Mouse (Mus musculus): ENCODE results near the gene Pknox2.
A peak's percentile ranks its signal among the peaks of the same experiment; 100 is the strongest.

Pknox2 gene

GRCm38 (mm10) chr9:37104249-37104648 is 43.0 kb downstream of the Pknox2 start:
- 0 out of 2 replicates have a peak, but pooled peaks cover 3% of the 10 kb centered on the region for H3K27me3 ChIP-seq (ENCODE audit: insufficient read depth, low read length)
- H3K4me3 ChIP-seq (replicated peaks; ENCODE audit: low read length), result no peak overlapping the region
- TF ChIP-seq NANOG (IDR thresholded peaks at IDR 0.05; ENCODE audit: borderline replicate concordance, low read length) (no peak), POU5F1 (IDR thresholded peaks at IDR 0.05; ENCODE audit: borderline replicate concordance, low read length) (no peak), CTCF (conservative IDR thresholded peaks at IDR 0.05; ENCODE audit: low read length) (no peak)
- peaks cover 74% of the 10 kb centered on the region for H3K4me1 ChIP-seq (replicated peaks; ENCODE audit: low read depth, low read length)
- no peaks in the 10 kb centered on the region for H3K36me3 ChIP-seq (ENCODE audit: insufficient read depth, low read length)
- H3K9me3 ChIP-seq (ENCODE audit: low read length), result no peaks in the 10 kb centered on the region

DNA sequence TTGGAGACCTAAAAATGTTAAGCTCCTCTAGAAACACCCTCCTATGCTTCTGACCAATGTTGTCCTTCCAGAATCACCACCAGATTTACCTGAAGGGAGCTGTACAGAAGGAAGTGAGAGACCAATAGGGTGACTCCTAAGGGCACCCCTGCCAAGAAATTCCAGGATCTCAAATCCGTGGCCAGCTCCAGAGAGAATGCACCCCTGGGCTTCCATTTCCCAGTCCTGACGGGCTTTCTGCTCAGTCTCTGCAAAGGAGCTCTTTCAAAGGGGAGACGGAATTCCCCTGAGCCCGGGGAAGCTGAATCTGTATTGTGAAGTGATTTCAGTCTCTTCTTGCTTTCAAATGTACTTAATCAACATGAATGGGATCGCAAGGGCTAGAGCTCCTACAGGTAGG is 43.4 kb downstream of the Pknox2 start:
- no peaks in the 10 kb centered on the region for H3K9me3 ChIP-seq (ENCODE audit: low read length)
- H3K27me3 ChIP-seq (ENCODE audit: insufficient read depth, low read length), result 0 out of 2 replicates have a peak, but pooled peaks cover 1% of the 10 kb centered on the region
- H3K4me1 ChIP-seq (replicated peaks; ENCODE audit: low read depth, low read length), result peaks cover 74% of the 10 kb centered on the region
- TF ChIP-seq NANOG (IDR thresholded peaks at IDR 0.05; ENCODE audit: borderline replicate concordance, low read length), result no peak
- TF ChIP-seq POU5F1 (IDR thresholded peaks at IDR 0.05; ENCODE audit: borderline replicate concordance, low read length), result no peak
- no peak for TF ChIP-seq CTCF (conservative IDR thresholded peaks at IDR 0.05; ENCODE audit: low read length)
- H3K4me3 ChIP-seq (replicated peaks; ENCODE audit: low read length), result no peak overlapping the region
- no peaks in the 10 kb centered on the region for H3K36me3 ChIP-seq (ENCODE audit: insufficient read depth, low read length)

GRCm38 (mm10) chr9:37101059-37101940 is 45.9 kb downstream of the Pknox2 start:
- H3K4me3 ChIP-seq (replicated peaks; ENCODE audit: low read length), result peak overlapping the region; percentile 37; the same call in 1 of the 2 replicates
- H3K36me3 ChIP-seq (ENCODE audit: insufficient read depth, low read length), result no peaks in the 10 kb centered on the region
- TF ChIP-seq POU5F1 (IDR thresholded peaks at IDR 0.05; ENCODE audit: borderline replicate concordance, low read length) (no peak), CTCF (conservative IDR thresholded peaks at IDR 0.05; ENCODE audit: low read length) (no peak), NANOG (IDR thresholded peaks at IDR 0.05; ENCODE audit: borderline replicate concordance, low read length) (no peak)
- peaks cover 50% of the 10 kb centered on the region for H3K4me1 ChIP-seq (replicated peaks; ENCODE audit: low read depth, low read length)
- no peaks in the 10 kb centered on the region for H3K9me3 ChIP-seq (ENCODE audit: low read length)
- no peaks in the 10 kb centered on the region for H3K27me3 ChIP-seq (ENCODE audit: insufficient read depth, low read length)

DNA sequence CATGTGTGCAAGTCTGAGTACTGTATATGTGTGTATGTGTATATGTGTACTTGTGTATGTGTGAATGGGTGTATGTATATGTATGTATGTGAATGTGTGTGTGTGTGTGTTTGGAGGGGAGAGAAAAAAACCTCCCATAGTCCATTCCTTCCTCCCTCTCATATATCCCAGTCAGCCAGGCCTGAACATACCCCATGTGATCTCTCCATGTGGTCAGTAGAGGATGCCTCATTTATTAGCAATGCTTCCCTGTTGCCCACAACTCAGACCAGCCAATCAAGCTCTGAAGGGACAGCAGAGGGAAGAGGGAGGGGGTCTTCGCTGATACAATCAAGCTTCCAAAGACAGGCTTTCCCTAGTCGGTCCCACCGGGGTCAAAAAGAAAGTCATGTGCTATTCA is 47.6 kb downstream of the Pknox2 start:
- peaks cover 42% of the 10 kb centered on the region for H3K4me1 ChIP-seq (replicated peaks; ENCODE audit: low read depth, low read length)
- peaks cover 4% of the 10 kb centered on the region; the same call in 1 of the 2 replicates for H3K27me3 ChIP-seq (ENCODE audit: insufficient read depth, low read length)
- H3K36me3 ChIP-seq (ENCODE audit: insufficient read depth, low read length), result no peaks in the 10 kb centered on the region
- H3K9me3 ChIP-seq (ENCODE audit: low read length), result no peaks in the 10 kb centered on the region
- no peak overlapping the region for H3K4me3 ChIP-seq (replicated peaks; ENCODE audit: low read length)
- no peak for TF ChIP-seq CTCF (conservative IDR thresholded peaks at IDR 0.05; ENCODE audit: low read length)
- no peak for TF ChIP-seq NANOG (IDR thresholded peaks at IDR 0.05; ENCODE audit: borderline replicate concordance, low read length)
- no peak for TF ChIP-seq POU5F1 (IDR thresholded peaks at IDR 0.05; ENCODE audit: borderline replicate concordance, low read length)

- peaks cover 6% of the 10 kb centered on the region; the same call in 1 of the 2 replicates for H3K27me3 ChIP-seq (ENCODE audit: insufficient read depth, low read length)
These were observed 48.6 kb downstream of the Pknox2 start for GRCm38 (mm10) chr9:37098600-37098999.

GRCm38 (mm10) chr9:37094230-37094990 is 52.8 kb downstream of the Pknox2 start:
- H3K4me3 ChIP-seq (replicated peaks; ENCODE audit: low read length), result no peak overlapping the region
- H3K9me3 ChIP-seq (ENCODE audit: low read length), result no peaks in the 10 kb centered on the region
- no peaks in the 10 kb centered on the region for H3K36me3 ChIP-seq (ENCODE audit: insufficient read depth, low read length)
- peaks cover 41% of the 10 kb centered on the region for H3K4me1 ChIP-seq (replicated peaks; ENCODE audit: low read depth, low read length)
- H3K27me3 ChIP-seq (ENCODE audit: insufficient read depth, low read length), result peaks cover 6% of the 10 kb centered on the region; the same call in 1 of the 2 replicates
- TF ChIP-seq NANOG (IDR thresholded peaks at IDR 0.05; ENCODE audit: borderline replicate concordance, low read length), result no peak
- no peak for TF ChIP-seq POU5F1 (IDR thresholded peaks at IDR 0.05; ENCODE audit: borderline replicate concordance, low read length)
- no peak for TF ChIP-seq CTCF (conservative IDR thresholded peaks at IDR 0.05; ENCODE audit: low read length)

More at GRCm38 (mm10) chr9:37098600-37098999, 48.6 kb downstream of the Pknox2 start:
- H3K4me3 ChIP-seq (replicated peaks; ENCODE audit: low read length), result no peak overlapping the region
- no peak for TF ChIP-seq POU5F1 (IDR thresholded peaks at IDR 0.05; ENCODE audit: borderline replicate concordance, low read length)
- peaks cover 40% of the 10 kb centered on the region for H3K4me1 ChIP-seq (replicated peaks; ENCODE audit: low read depth, low read length)
- H3K9me3 ChIP-seq (ENCODE audit: low read length), result no peaks in the 10 kb centered on the region
- no peaks in the 10 kb centered on the region for H3K36me3 ChIP-seq (ENCODE audit: insufficient read depth, low read length)

GRCm38 (mm10) chr9:37093086-37093485 is 54.1 kb downstream of the Pknox2 start:
- Histone ChIP-seq H3K4me1 (replicated peaks; ENCODE audit: low read depth, low read length) (peaks cover 50% of the 10 kb centered on the region), H3K27me3 (ENCODE audit: insufficient read depth, low read length) (peaks cover 6% of the 10 kb centered on the region; the same call in 1 of the 2 replicates), H3K36me3 (ENCODE audit: insufficient read depth, low read length) (no peaks in the 10 kb centered on the region), H3K9me3 (ENCODE audit: low read length) (no peaks in the 10 kb centered on the region), H3K4me3 (replicated peaks; ENCODE audit: low read length) (no peak overlapping the region)
- no peak for TF ChIP-seq NANOG (IDR thresholded peaks at IDR 0.05; ENCODE audit: borderline replicate concordance, low read length)
- TF ChIP-seq CTCF (conservative IDR thresholded peaks at IDR 0.05; ENCODE audit: low read length), result no peak
- TF ChIP-seq POU5F1 (IDR thresholded peaks at IDR 0.05; ENCODE audit: borderline replicate concordance, low read length), result no peak

Data from E14TG2a.4 (cell line).